Mouse (Mus musculus): Measurements from ENCODE around the gene Slc25a36. TPM values are rescaled to one million over a fixed set of nuclear protein-coding genes. Genes with fewer than 3 reads are reported as not detected.
A peak's percentile ranks its signal among the peaks of the same experiment; 100 is the strongest.

The Slc25a36 gene
- polyA plus RNA-seq, 1 experiment from 2014 or later = 78.2 TPM

DNA sequence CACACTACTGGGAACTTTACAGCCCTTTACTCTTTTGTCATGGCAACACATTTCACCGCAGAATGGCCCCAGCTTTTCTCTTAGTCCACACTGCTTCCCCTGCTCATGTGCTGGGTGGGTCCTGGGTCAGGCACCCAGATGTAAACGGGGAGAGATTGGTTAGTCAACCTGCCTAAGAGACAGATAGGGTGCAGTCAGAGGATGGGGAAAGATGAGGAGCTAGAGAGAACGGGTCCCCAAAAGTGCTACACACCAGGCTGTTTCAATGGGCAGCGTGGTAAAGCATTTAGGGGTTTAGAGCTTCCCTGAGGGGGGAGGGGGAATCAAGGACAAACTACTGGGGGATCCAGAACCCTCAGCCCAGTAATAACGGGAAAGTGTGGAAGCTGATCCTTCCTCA is 45.7 kb downstream of the Slc25a36 start:
- ATAC-seq (ENCODE audit: insufficient number of reproducible peaks, insufficient read depth, low FRiP score, low read depth) = no peak
- no peaks in the 10 kb centered on the region for H3K27me3 ChIP-seq (ENCODE audit: control insufficient read depth, insufficient read depth, low read length)
- 71% methylated on average over 5 of the region's 5 CpGs for whole genome bisulfite sequencing
- H3K9me3 ChIP-seq (ENCODE audit: control insufficient read depth, low read length) = no peaks in the 10 kb centered on the region
- H3K36me3 ChIP-seq (ENCODE audit: control insufficient read depth, insufficient read depth, low read length) = peaks cover 16% of the 10 kb centered on the region
- H3K27ac ChIP-seq (replicated peaks in 1 of 2; ENCODE audit: control insufficient read depth in 1 of 2, insufficient read depth in 1 of 2, low read depth in 2 of 2, low read length in 2 of 2) = no peak overlapping the region
- no peak overlapping the region for H3K4me3 ChIP-seq (ENCODE audit: control insufficient read depth in 1 of 2, insufficient read depth in 1 of 2, low read depth in 1 of 2, low read length in 2 of 2)
- no peak overlapping the region for H3K4me2 ChIP-seq (ENCODE audit: low read length)
- H3K9ac ChIP-seq (ENCODE audit: low read length) = no peak overlapping the region
- peaks cover 0 to 3% of the 10 kb centered on the region in 2 experiments; a peak in 1 of 4 replicates for H3K4me1 ChIP-seq (ENCODE audit: control insufficient read depth in 2 of 2, insufficient read depth in 2 of 2, low read length in 2 of 2)

DNA sequence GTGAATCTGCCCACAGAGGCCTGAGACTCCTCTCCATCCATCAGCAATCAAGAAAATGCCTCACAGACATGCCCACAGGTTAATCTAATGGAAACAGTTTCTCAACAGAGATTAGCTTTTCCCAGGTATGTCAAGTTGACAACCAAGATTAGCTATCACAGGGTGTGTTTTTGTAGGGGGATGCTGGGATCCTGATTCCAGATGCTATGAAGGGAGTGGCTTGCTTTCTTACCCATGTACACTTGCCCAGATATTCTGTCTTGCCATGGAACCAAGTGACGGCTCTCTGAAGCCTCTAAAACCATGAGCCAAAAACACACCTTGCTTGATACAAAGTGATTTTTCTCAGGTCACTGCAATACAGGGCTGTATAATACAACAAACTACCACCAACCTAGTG is 46.8 kb downstream of the Slc25a36 start:
- H3K9me3 ChIP-seq (ENCODE audit: control insufficient read depth, low read length) = no peaks in the 10 kb centered on the region
- no peaks in the 10 kb centered on the region for H3K27me3 ChIP-seq (ENCODE audit: control insufficient read depth, insufficient read depth, low read length)
- H3K4me1 ChIP-seq (ENCODE audit: control insufficient read depth in 2 of 2, insufficient read depth in 2 of 2, low read length in 2 of 2) = peaks cover 0 to 3% of the 10 kb centered on the region in 2 experiments; a peak in 1 of 4 replicates
- H3K4me2 ChIP-seq (ENCODE audit: low read length) = no peak overlapping the region
- no peak overlapping the region for H3K9ac ChIP-seq (ENCODE audit: low read length)
- H3K36me3 ChIP-seq (ENCODE audit: control insufficient read depth, insufficient read depth, low read length) = peaks cover 14% of the 10 kb centered on the region
- WGBS = 79% methylated on average over 1 of the region's 1 CpGs
- ATAC-seq (ENCODE audit: insufficient number of reproducible peaks, insufficient read depth, low FRiP score, low read depth) = no peak
- no peak overlapping the region for H3K27ac ChIP-seq (replicated peaks in 1 of 2; ENCODE audit: control insufficient read depth in 1 of 2, insufficient read depth in 1 of 2, low read depth in 2 of 2, low read length in 2 of 2)
- H3K4me3 ChIP-seq (ENCODE audit: control insufficient read depth in 1 of 2, insufficient read depth in 1 of 2, low read depth in 1 of 2, low read length in 2 of 2) = no peak overlapping the region

DNA sequence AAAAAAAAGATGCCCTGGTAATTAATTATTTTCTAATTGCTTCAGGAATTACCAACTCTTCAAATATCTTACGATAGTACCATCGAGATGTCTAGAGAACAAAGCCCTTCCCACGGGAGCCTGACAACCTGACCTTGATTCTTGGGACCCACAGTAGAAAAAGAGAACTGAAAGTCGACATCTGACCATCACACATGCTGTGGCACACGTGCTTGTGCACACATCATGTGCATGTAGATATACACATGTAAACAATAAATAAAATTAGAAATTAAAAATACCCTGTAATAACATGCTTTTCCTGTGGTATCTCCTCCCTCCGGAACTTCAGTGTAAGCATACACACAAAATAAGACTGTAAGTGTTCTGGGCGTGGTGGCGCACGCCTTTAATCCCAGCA is 49.3 kb downstream of the Slc25a36 start:
- H3K4me1 ChIP-seq (ENCODE audit: control insufficient read depth in 2 of 2, insufficient read depth in 2 of 2, low read length in 2 of 2) = peaks cover 3 to 8% of the 10 kb centered on the region in 2 experiments
- no peak overlapping the region for H3K27ac ChIP-seq (replicated peaks in 1 of 2; ENCODE audit: control insufficient read depth in 1 of 2, insufficient read depth in 1 of 2, low read depth in 2 of 2, low read length in 2 of 2)
- no peaks in the 10 kb centered on the region; the same call in 1 of the 2 replicates for H3K36me3 ChIP-seq (ENCODE audit: control insufficient read depth, insufficient read depth, low read length)
- ATAC-seq (ENCODE audit: insufficient number of reproducible peaks, insufficient read depth, low FRiP score, low read depth) = no peak
- no peaks in the 10 kb centered on the region for H3K27me3 ChIP-seq (ENCODE audit: control insufficient read depth, insufficient read depth, low read length)
- 92% methylated on average over 9 of the region's 9 CpGs for WGBS
- no peak overlapping the region for H3K4me2 ChIP-seq (ENCODE audit: low read length)
- H3K9ac ChIP-seq (ENCODE audit: low read length) = no peak overlapping the region
- no peak overlapping the region for H3K4me3 ChIP-seq (ENCODE audit: control insufficient read depth in 1 of 2, insufficient read depth in 1 of 2, low read depth in 1 of 2, low read length in 2 of 2)
- no peaks in the 10 kb centered on the region for H3K9me3 ChIP-seq (ENCODE audit: control insufficient read depth, low read length)

DNA sequence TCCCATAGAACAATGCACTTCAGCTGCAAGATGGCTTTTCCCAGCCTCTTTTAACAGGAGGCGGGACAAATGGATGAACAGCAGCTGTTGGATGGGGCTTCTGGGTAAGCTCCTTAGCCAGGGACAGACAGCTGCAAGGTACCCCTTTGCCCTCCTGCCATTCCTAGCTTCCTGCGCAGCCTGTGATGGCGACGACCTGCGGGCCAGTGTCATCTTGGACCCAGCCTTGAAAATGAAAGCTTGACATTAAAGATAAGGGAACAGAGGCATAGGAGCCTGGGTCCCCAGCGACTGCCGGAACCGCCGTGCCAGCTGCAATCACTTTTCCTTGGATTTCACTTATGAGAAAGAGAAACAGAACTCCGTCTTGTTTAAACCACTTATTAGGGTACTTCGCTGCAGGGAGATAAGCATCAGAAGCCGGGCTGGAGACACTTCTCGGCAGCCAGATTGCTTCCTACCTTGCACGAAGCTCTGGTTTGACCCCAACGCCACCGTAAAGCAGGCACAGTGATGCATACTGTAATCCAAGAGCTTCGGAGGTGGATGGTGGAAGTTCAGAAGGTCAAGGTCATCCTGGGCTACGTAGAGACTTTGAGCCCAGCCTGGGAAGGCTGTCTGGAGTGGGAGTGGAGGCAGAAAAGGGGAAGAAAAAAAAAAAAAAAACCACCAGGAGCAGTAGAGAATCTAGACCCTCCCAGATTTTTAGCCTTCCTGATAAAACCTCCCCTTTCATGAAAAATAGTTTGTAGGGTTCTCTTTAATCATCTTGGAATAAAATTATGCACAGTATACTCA is 54.2 kb downstream of the Slc25a36 start:
- H3K4me3 ChIP-seq (ENCODE audit: control insufficient read depth in 1 of 2, insufficient read depth in 1 of 2, low read depth in 1 of 2, low read length in 2 of 2) = peak overlapping the region; percentile 18 to 29
- no peaks in the 10 kb centered on the region for H3K9me3 ChIP-seq (ENCODE audit: control insufficient read depth, low read length)
- H3K27ac ChIP-seq (replicated peaks in 1 of 2; ENCODE audit: control insufficient read depth in 1 of 2, insufficient read depth in 1 of 2, low read depth in 2 of 2, low read length in 2 of 2) = no peak overlapping the region
- peak overlapping the region; percentile 42 for H3K9ac ChIP-seq (ENCODE audit: low read length)
- H3K4me2 ChIP-seq (ENCODE audit: low read length) = peak overlapping the region; percentile 67
- no peaks in the 10 kb centered on the region for H3K36me3 ChIP-seq (ENCODE audit: control insufficient read depth, insufficient read depth, low read length)
- no peaks in the 10 kb centered on the region for H3K27me3 ChIP-seq (ENCODE audit: control insufficient read depth, insufficient read depth, low read length)
- ATAC-seq (ENCODE audit: insufficient number of reproducible peaks, insufficient read depth, low FRiP score, low read depth) = no peak
- 26% methylated on average over 18 of the region's 18 CpGs for WGBS
- peaks cover 13 to 17% of the 10 kb centered on the region in 2 experiments for H3K4me1 ChIP-seq (ENCODE audit: control insufficient read depth in 2 of 2, insufficient read depth in 2 of 2, low read length in 2 of 2)

DNA sequence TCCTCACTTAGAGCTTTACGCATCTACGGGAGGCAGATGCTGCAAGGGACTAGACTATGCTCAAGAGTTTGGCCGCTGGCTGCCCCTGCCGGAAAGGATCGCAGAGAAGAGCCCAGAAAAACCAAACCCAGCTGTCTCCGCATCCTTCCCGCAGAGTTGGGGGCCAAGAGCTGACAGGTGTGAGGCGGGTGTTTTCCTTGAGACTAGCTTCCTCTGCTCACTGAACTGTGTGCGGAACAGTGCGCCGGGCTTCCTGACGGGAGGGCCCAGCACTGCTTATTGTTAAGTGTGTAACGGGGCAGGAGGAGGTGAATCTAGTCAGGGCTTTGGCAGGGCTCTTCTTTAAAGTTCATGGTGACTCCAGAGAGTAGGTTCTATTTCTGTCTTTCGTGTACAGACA is 55.1 kb downstream of the Slc25a36 start:
- H3K27me3 ChIP-seq (ENCODE audit: control insufficient read depth, insufficient read depth, low read length) = no peaks in the 10 kb centered on the region
- H3K4me2 ChIP-seq (ENCODE audit: low read length) = no peak overlapping the region
- H3K36me3 ChIP-seq (ENCODE audit: control insufficient read depth, insufficient read depth, low read length) = no peaks in the 10 kb centered on the region
- H3K27ac ChIP-seq (replicated peaks in 1 of 2; ENCODE audit: control insufficient read depth in 1 of 2, insufficient read depth in 1 of 2, low read depth in 2 of 2, low read length in 2 of 2) = no peak overlapping the region
- no peak for ATAC-seq (ENCODE audit: insufficient number of reproducible peaks, insufficient read depth, low FRiP score, low read depth)
- no peak overlapping the region for H3K4me3 ChIP-seq (ENCODE audit: control insufficient read depth in 1 of 2, insufficient read depth in 1 of 2, low read depth in 1 of 2, low read length in 2 of 2)
- H3K4me1 ChIP-seq (ENCODE audit: control insufficient read depth in 2 of 2, insufficient read depth in 2 of 2, low read length in 2 of 2) = peaks cover 13 to 15% of the 10 kb centered on the region in 2 experiments
- no peak overlapping the region for H3K9ac ChIP-seq (ENCODE audit: low read length)
- no peaks in the 10 kb centered on the region for H3K9me3 ChIP-seq (ENCODE audit: control insufficient read depth, low read length)
- 64% methylated on average over 14 of the region's 14 CpGs for WGBS

DNA sequence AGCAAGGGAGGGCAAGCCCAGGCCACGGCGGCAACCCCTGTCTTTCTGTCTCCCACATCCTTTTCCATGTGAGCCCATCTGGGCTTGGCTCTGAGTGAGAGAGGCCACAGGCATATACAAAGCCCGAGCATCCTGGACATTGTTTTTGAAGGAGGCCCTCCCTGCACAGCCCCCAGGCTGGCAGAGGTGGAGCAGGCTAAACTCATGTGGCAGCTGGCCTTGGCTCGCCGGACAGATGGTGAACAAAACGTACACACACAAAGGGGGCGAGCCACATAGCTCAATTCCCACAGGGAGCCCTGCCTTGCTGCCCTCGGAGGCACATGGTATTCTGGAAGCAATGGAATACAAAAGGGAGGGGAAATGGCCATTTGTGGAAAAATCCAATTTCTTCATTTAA is 59.8 kb downstream of the Slc25a36 start:
- no peaks in the 10 kb centered on the region for H3K27me3 ChIP-seq (ENCODE audit: control insufficient read depth, insufficient read depth, low read length)
- no peak overlapping the region for H3K9ac ChIP-seq (ENCODE audit: low read length)
- no peak overlapping the region for H3K4me3 ChIP-seq (ENCODE audit: control insufficient read depth in 1 of 2, insufficient read depth in 1 of 2, low read depth in 1 of 2, low read length in 2 of 2)
- WGBS = 58% methylated on average over 8 of the region's 8 CpGs
- H3K9me3 ChIP-seq (ENCODE audit: control insufficient read depth, low read length) = peaks cover 6% of the 10 kb centered on the region; the same call in 1 of the 2 replicates
- no peak overlapping the region for H3K4me2 ChIP-seq (ENCODE audit: low read length)
- H3K36me3 ChIP-seq (ENCODE audit: control insufficient read depth, insufficient read depth, low read length) = no peaks in the 10 kb centered on the region
- peaks cover 4 to 5% of the 10 kb centered on the region in 2 experiments; a peak in 3 of 4 replicates for H3K4me1 ChIP-seq (ENCODE audit: control insufficient read depth in 2 of 2, insufficient read depth in 2 of 2, low read length in 2 of 2)
- H3K27ac ChIP-seq (replicated peaks in 1 of 2; ENCODE audit: control insufficient read depth in 1 of 2, insufficient read depth in 1 of 2, low read depth in 2 of 2, low read length in 2 of 2) = no peak overlapping the region
- ATAC-seq (ENCODE audit: insufficient number of reproducible peaks, insufficient read depth, low FRiP score, low read depth) = no peak

DNA sequence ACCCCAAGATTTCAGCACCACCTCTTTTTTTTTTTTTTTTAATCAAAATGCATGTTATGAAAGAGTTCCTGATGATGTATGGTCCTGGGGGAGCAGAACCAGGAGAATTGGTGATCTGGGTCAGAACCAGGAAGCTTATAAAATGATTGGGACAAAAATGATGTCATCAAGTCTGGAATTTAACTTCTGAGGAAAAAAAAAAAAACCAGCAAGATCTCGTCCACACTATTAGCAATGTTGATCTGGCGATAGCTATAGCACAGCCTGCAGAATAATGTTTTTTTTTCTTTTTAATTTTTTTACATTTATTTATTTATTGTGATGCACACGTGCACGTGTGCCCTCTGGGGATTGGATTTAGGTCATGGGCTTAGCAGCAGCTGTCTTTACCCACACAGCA is 64.7 kb downstream of the Slc25a36 start:
- Histone ChIP-seq H3K4me2 (ENCODE audit: low read length) (no peak overlapping the region), H3K9me3 (ENCODE audit: control insufficient read depth, low read length) (peaks cover 6% of the 10 kb centered on the region; the same call in 1 of the 2 replicates), H3K4me3 (ENCODE audit: control insufficient read depth in 1 of 2, insufficient read depth in 1 of 2, low read depth in 1 of 2, low read length in 2 of 2) (no peak overlapping the region), H3K27ac (replicated peaks in 1 of 2; ENCODE audit: control insufficient read depth in 1 of 2, insufficient read depth in 1 of 2, low read depth in 2 of 2, low read length in 2 of 2) (no peak overlapping the region), H3K27me3 (ENCODE audit: control insufficient read depth, insufficient read depth, low read length) (no peaks in the 10 kb centered on the region), H3K4me1 (ENCODE audit: control insufficient read depth in 2 of 2, insufficient read depth in 2 of 2, low read length in 2 of 2) (no peaks in the 10 kb centered on the region), H3K9ac (ENCODE audit: low read length) (no peak overlapping the region), H3K36me3 (ENCODE audit: control insufficient read depth, insufficient read depth, low read length) (no peaks in the 10 kb centered on the region)
- no peak for ATAC-seq (ENCODE audit: insufficient number of reproducible peaks, insufficient read depth, low FRiP score, low read depth)
- WGBS = 83% methylated on average over 4 of the region's 4 CpGs

Data from heart, embryonic 14.5 days (tissue).